Mouse (Mus musculus) lung, embryonic 14.5 days (tissue): ENCODE measurements at regions not wholly inside any gene's neighbourhood (a gene's known extent, or its start where the extent isn't known, plus 50 kb on each side); places are given as distances from the start of the nearest gene placed in this dataset.

Experiments
- ATAC-seq: fragments of 200-750 bp; cut with Nextera tagmentation; 2 replicates; pipeline ENCODE4 v1.8.0; 2017; ENCODE audit warnings: mild to moderate bottlenecking, moderate TSS enrichment, moderate library complexity; ENCODE audit not compliant: insufficient read depth
- DNase-seq: peaks from one replicate; pipeline ENCODE4 v3.0.0-alpha.2; 2015
- H3K27ac ChIP-seq: fragments of 300-500 bp; sonication (generic); 2 replicates; pipeline ENCODE4 v1.5.1; 2014; ENCODE audit warnings: low read depth, mild to moderate bottlenecking, moderate library complexity
- H3K27me3 ChIP-seq: fragments of 300-500 bp; sonication (generic); 2 replicates; pipeline ENCODE4 v1.6.1; 2014; ENCODE audit warnings: low read length, control low read depth; ENCODE audit not compliant: insufficient read depth
- H3K36me3 ChIP-seq: fragments of 300-500 bp; sonication (generic); 2 replicates; pipeline ENCODE4 v1.6.1; 2014; ENCODE audit warnings: control low read depth; ENCODE audit not compliant: insufficient read depth
- H3K4me1 ChIP-seq: fragments of 300-500 bp; sonication (generic); 2 replicates; pipeline ENCODE4 v1.6.1; 2014; ENCODE audit warnings: antibody characterized with exemption, control low read depth; ENCODE audit not compliant: insufficient read depth
- H3K4me2 ChIP-seq: fragments of 300-500 bp; sonication (generic); 2 replicates; pipeline ENCODE4 v1.6.1; 2014; ENCODE audit warnings: mild to moderate bottlenecking
- H3K4me3 ChIP-seq: fragments of 300-500 bp; sonication (generic); 2 replicates; pipeline ENCODE4 v1.5.1; 2014; ENCODE audit warnings: low read depth, low read length
- H3K9ac ChIP-seq: fragments of 300-500 bp; sonication (generic); 2 replicates; pipeline ENCODE4 v1.6.1; 2014
- H3K9me3 ChIP-seq: fragments of 300-500 bp; sonication (generic); 2 replicates; pipeline ENCODE4 v1.6.1; 2016; ENCODE audit warnings: low read depth, low read length, control low read depth
- CTCF ChIP-seq: IDR thresholded peaks from 2 replicates; pipeline ENCODE4 v1.5.1; 2016; ENCODE audit warnings: antibody characterized with exemption, low read depth
- WGBS: fragments of 180-500 bp; shearing (Covaris S2); extraction: QIAGEN DNeasy Blood & Tissue Kit; methylation state at CpG from one replicate; pipeline ENCODE4 v1.1.7; 2014; 5-methylcytosine and 5-hydroxymethylcytosine counted together

DNA sequence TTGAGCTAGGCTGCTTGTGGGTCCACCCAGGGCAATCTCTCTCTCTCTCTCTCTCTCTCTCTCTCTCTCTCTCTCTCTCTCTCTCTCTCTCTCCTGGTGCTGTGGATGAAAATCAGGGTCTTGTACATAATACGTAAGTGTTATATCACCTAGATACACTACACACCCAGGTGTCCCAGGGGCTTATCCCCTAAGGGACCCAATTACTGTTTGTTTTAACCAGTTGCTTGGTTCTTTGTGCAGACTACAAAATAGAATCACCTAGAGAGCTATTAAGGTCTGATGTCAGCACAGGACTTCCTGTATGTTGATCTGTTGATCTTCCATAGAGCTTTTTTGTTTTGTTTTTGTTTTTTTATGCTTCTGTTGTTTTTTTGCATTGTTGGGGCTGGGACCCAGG is 53.0 kb upstream of the Ssx2ip start:
- no peak overlapping the region for H3K4me2 ChIP-seq
- no peaks in the 10 kb centered on the region for H3K27me3 ChIP-seq
- ATAC-seq (no peak), DNase-seq (no peak)
- H3K9me3 ChIP-seq: no peaks in the 10 kb centered on the region
- H3K4me1 ChIP-seq: no peaks in the 10 kb centered on the region
- no peak for TF ChIP-seq CTCF
- WGBS: 86% methylated on average over 1 of the region's 1 CpGs
- H3K27ac ChIP-seq: no peak overlapping the region
- H3K36me3 ChIP-seq: no peaks in the 10 kb centered on the region
- no peak overlapping the region for H3K4me3 ChIP-seq
- no peak overlapping the region for H3K9ac ChIP-seq

- no peak overlapping the region for H3K27ac ChIP-seq
- H3K9ac ChIP-seq: no peak overlapping the region
- no peaks in the 10 kb centered on the region for H3K27me3 ChIP-seq
- H3K4me1 ChIP-seq: no peaks in the 10 kb centered on the region
- H3K9me3 ChIP-seq: no peaks in the 10 kb centered on the region
- 81% methylated on average over 4 of the region's 4 CpGs for WGBS
- DNase-seq: peak; percentile 46
- H3K4me3 ChIP-seq: no peak overlapping the region
- H3K4me2 ChIP-seq: no peak overlapping the region
- no peaks in the 10 kb centered on the region for H3K36me3 ChIP-seq
- ATAC-seq: no peak
- TF ChIP-seq CTCF: peak; percentile 59
Measured at GRCm38 (mm10) chr3:146352187-146352586, 52.3 kb upstream of the Ssx2ip start.

DNA sequence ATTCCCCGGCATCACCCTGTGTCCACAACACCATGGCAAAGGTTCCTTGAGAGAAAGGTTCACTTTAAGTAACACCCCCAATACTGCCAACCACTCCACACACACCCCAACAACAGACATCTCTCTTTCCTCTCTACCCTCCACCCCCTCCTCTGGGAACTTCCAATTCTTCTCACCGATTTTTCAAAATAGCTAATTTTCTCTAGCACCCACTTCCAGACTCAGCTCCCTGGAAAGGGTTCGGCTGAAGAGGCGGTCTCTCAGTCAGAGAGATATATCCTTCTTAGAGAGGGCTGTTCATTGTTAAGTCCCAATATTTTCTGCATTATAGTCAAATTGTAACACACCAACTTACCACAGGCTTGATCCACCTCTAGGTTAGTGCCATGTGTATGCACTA is 50.5 kb upstream of the Ssx2ip start:
- Histone ChIP-seq H3K27ac (no peak overlapping the region), H3K9me3 (no peaks in the 10 kb centered on the region), H3K4me1 (no peaks in the 10 kb centered on the region), H3K27me3 (no peaks in the 10 kb centered on the region), H3K4me3 (no peak overlapping the region), H3K4me2 (no peak overlapping the region), H3K9ac (no peak overlapping the region), H3K36me3 (no peaks in the 10 kb centered on the region)
- TF ChIP-seq CTCF: no peak
- no peak for DNase-seq
- no peak for ATAC-seq
- WGBS: 90% methylated on average over 4 of the region's 4 CpGs
